Mouse (Mus musculus) embryonic facial prominence, embryonic 13.5 days (tissue): ENCODE measurements at regions not wholly inside any gene's neighbourhood (a gene's known extent, or its start where the extent isn't known, plus 50 kb on each side); places are given as distances from the start of the nearest gene placed in this dataset.

Source experiments
- ATAC-seq: fragments of 200-750 bp; cut with Nextera tagmentation; 2 replicates; pipeline ENCODE4 v1.8.0; 2017; ENCODE audit warnings: low read depth; ENCODE audit not compliant: insufficient number of reproducible peaks, insufficient read depth, low FRiP score, low TSS enrichment
- H3K27ac ChIP-seq: fragments of 300-500 bp; sonication (generic); 2 replicates; pipeline ENCODE4 v1.5.1; 2015; ENCODE audit warnings: moderate library complexity, mild to moderate bottlenecking, inconsistent platforms
- H3K27me3 ChIP-seq: fragments of 300-500 bp; sonication (generic); 2 replicates; pipeline ENCODE4 v1.6.1; 2015; ENCODE audit warnings: mild to moderate bottlenecking, inconsistent platforms
- H3K36me3 ChIP-seq: fragments of 300-500 bp; sonication (generic); 2 replicates; pipeline ENCODE4 v1.6.1; 2015; ENCODE audit warnings: mild to moderate bottlenecking, inconsistent platforms
- H3K4me1 ChIP-seq: fragments of 300-500 bp; sonication (generic); 2 replicates; pipeline ENCODE4 v1.6.1; 2015; ENCODE audit warnings: inconsistent platforms
- H3K4me2 ChIP-seq: fragments of 300-500 bp; sonication (generic); 2 replicates; pipeline ENCODE4 v1.6.1; 2015; ENCODE audit warnings: moderate library complexity, mild to moderate bottlenecking, inconsistent platforms
- H3K4me3 ChIP-seq: fragments of 300-500 bp; sonication (generic); 2 replicates; pipeline ENCODE4 v1.5.1; 2015; ENCODE audit warnings: mild to moderate bottlenecking, inconsistent platforms
- H3K9ac ChIP-seq: fragments of 300-500 bp; sonication (generic); 2 replicates; pipeline ENCODE4 v1.6.1; 2015; ENCODE audit warnings: mild to moderate bottlenecking, inconsistent platforms
- H3K9me3 ChIP-seq: fragments of 300-500 bp; sonication (generic); 2 replicates; pipeline ENCODE4 v1.6.1; 2016; ENCODE audit warnings: inconsistent platforms
- WGBS: fragments of 180-500 bp; shearing (Covaris S2); methylation state at CpG from one replicate; pipeline ENCODE4 v1.1.7; 2015; ENCODE audit warnings: mixed read lengths; 5-methylcytosine and 5-hydroxymethylcytosine counted together

DNA sequence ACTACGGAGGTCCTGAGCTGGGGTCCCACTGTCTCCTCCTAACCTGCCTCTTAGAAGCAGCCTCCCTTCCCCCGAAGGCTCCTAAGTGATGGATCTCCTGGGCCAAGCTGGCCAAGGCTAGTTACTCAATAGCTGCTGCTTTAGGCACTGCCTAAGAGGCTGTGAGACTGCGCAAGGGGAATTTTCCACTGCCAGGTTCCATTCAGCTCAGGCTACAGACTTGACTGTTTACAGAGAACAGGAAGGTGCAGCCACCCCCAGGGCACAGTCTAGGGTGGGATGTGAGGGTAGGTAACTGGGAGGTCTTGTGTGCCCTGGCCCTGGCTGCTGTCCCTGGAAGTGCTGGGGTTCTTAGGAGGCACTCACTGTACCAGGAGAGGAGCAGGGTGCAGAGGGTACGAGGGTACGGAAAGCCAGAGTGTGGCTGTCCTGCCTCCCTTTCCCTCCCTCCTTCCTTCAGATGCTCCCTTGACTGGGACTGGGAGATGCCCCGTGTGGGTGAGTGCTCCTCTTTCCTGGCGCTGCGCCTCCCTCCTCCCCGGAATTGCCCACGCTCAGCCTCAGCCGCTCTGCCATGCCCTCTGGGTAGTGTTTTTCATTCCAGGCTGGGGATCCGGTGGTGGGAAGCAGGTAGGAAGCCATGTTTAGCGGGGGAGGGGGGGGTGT lies 616.4 kb upstream of the Adam5 start:
- peak; percentile 84 for ATAC-seq
- H3K27ac ChIP-seq = peak overlapping the region; percentile 89
- no peaks in the 10 kb centered on the region for H3K27me3 ChIP-seq
- peak overlapping the region; percentile 49; the same call in 1 of the 2 replicates for H3K9ac ChIP-seq
- WGBS = 13% methylated on average over 13 of the region's 13 CpGs
- H3K4me2 ChIP-seq = peak overlapping the region; percentile 54
- peaks cover 19% of the 10 kb centered on the region for H3K4me1 ChIP-seq
- H3K4me3 ChIP-seq = peak overlapping the region; percentile 16; the same call in 1 of the 2 replicates
- H3K9me3 ChIP-seq = no peaks in the 10 kb centered on the region
- no peaks in the 10 kb centered on the region for H3K36me3 ChIP-seq

DNA sequence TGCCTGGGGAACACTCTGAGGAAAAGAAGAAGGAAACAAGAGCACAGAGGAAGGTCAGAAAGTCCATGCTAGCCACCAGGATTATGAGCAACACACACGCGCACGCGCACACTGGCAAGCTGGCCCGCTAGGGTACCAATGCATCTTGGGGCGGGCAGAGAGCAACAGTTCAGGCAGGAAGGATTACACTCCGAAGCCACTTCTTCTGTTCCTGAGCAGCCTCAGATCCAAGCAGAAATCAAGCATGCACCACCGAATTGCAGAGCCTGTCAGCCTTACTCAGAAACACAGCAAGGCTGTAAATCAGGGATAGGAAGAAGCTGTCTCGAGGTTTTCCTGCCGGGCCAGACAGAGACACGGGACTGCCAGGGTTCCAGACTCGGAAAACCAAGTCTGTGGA lies 615.8 kb upstream of the Adam5 start:
- H3K9ac ChIP-seq = no peak overlapping the region; the same call in 1 of the 2 replicates
- peak overlapping the region; percentile 54 for H3K4me2 ChIP-seq
- no peaks in the 10 kb centered on the region for H3K36me3 ChIP-seq
- 53% methylated on average over 12 of the region's 12 CpGs for WGBS
- no peak overlapping the region for H3K4me3 ChIP-seq
- no peak for ATAC-seq
- H3K4me1 ChIP-seq = peaks cover 19% of the 10 kb centered on the region
- peak overlapping the region; percentile 89 for H3K27ac ChIP-seq
- no peaks in the 10 kb centered on the region for H3K9me3 ChIP-seq
- H3K27me3 ChIP-seq = no peaks in the 10 kb centered on the region

DNA sequence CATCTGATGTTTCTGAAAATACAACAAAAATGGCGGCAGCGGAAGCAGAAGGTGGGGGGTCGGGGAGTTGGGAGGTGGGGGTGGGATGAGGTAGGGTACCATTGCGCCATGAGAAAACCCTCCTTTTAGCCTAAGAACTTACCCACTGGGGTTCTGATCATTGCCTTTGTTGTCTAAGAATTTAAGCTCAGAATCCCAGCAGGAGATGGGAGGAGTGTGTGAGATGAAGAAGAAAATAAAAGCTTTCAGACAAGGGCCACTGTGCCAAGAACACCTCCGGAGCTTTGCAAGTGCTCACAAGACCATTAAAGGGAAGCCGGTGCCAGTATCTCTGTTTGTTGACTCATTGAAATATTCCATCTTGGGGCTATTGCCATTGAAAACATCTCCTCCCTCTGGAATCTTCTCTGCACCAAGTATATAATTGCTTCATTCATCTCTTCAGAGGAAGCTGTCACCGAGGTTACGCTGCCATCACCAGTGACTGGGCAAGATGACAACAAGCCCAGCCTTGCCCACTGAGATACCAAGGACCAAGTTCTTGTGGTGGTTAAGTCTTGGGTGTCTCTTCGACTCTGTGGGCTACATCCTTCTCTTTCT lies 614.0 kb upstream of the Adam5 start:
- Histone ChIP-seq H3K36me3 (no peaks in the 10 kb centered on the region), H3K27ac (no peak overlapping the region), H3K27me3 (no peaks in the 10 kb centered on the region), H3K4me3 (no peak overlapping the region), H3K9me3 (no peaks in the 10 kb centered on the region), H3K9ac (no peak overlapping the region), H3K4me1 (peaks cover 19% of the 10 kb centered on the region), H3K4me2 (no peak overlapping the region)
- ATAC-seq = no peak
- 76% methylated on average over 9 of the region's 9 CpGs for WGBS

DNA sequence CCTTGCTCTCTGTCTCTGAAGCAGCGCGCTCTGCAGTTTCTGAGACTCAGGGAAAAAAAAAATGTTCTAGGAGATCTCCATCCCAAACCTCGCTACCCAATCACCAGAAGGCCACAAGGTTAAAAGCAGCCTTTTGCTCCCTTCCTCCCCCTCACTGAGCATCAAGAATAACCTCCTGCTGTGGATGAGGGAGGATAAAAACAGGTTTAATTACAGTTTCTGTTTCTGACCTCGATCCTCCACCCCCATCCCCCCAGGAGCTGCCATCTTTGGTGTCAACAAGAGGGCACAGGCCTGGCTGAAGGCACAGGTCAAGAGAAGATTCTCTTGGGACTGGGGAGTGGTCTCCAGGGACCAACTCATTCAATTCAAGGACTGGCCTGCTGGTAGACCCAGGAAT lies 613.0 kb upstream of the Adam5 start:
- ATAC-seq = no peak
- H3K36me3 ChIP-seq = no peaks in the 10 kb centered on the region
- WGBS = 38% methylated on average over 4 of the region's 4 CpGs
- H3K4me3 ChIP-seq = no peak overlapping the region
- H3K9ac ChIP-seq = no peak overlapping the region
- no peak overlapping the region for H3K27ac ChIP-seq
- H3K4me1 ChIP-seq = peaks cover 19% of the 10 kb centered on the region
- H3K4me2 ChIP-seq = no peak overlapping the region
- no peaks in the 10 kb centered on the region for H3K27me3 ChIP-seq
- H3K9me3 ChIP-seq = no peaks in the 10 kb centered on the region

DNA sequence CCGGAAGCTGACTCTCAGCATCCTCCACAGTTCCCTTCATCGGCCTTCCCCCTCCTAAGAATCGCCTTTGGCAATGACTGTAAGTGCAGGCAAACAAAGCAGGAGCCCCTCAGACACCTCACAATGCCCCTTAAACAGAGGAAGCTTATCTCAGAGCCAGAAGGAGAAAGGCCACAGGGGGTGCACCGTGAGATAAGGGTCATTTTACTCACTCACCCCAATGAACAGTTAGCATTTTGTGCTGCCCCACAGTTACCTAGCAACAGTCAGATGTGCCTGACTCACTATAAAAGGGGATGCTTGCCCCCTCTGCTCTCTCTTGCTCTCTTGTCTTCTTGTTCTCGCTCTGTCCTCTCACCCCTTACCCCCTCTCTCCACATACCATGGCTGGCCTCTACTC lies 606.4 kb upstream of the Adam5 start:
- no peak for ATAC-seq
- Histone ChIP-seq H3K9ac (no peak overlapping the region), H3K36me3 (no peaks in the 10 kb centered on the region), H3K4me2 (no peak overlapping the region), H3K4me3 (no peak overlapping the region), H3K4me1 (peaks cover 3% of the 10 kb centered on the region; the same call in 1 of the 2 replicates), H3K27ac (no peak overlapping the region), H3K9me3 (peaks cover 8% of the 10 kb centered on the region), H3K27me3 (no peaks in the 10 kb centered on the region)
- WGBS = 27% methylated on average over 5 of the region's 5 CpGs

DNA sequence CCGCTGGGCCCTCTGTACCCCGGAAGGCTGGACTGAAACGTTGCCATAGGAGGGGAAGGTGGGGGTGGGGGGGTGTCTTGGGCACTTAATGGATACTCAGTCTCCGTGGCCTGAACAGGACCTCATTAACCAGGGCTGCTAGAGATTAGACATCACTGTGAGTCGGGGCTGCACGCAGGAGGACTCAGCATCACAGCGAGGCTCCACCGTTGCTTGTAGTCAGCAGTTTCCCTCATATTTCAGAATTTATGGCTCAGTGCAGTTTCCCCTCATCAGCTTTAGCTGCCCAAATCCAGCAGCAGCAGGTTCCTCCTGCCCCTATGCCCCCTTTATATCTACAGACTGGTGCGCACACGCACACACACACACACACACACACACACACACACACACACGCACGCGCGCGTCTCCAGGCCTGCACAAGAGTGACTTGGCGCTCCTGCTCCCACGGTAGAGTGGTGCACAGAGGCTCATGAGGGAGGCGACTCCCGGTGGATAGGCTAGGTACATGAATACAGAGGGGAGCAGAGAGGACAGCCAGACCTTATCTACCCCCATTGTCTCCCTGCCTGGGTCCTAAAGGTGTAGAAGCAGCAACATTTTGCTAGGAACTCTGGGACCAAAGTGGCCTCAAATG lies 605.8 kb upstream of the Adam5 start:
- no peak; the same call in 1 of the 2 replicates for ATAC-seq
- 63% methylated on average over 19 of the region's 19 CpGs for WGBS

DNA sequence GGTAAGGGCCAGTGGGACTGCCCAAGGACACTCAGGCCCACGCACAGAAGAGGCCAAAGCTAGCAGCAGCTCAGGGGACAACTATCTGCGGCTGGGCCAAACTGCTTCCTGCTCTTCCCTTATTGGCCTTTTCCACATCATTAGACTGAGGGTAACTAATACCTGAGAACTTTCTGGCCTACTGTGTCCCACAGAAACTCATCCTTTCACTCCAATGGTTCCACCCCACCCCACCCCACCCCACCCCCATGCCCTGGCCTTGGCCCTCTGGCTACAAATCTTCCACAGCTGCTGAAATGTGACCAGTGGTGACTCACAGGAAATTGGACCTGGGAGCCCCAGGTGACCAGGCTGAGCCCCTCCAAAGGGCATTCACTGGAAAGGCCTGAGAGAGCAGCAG lies 604.6 kb upstream of the Adam5 start:
- Histone ChIP-seq H3K9me3 (peaks cover 8% of the 10 kb centered on the region), H3K27ac (no peak overlapping the region), H3K27me3 (no peaks in the 10 kb centered on the region), H3K4me2 (no peak overlapping the region), H3K36me3 (no peaks in the 10 kb centered on the region), H3K4me3 (no peak overlapping the region), H3K4me1 (peaks cover 3% of the 10 kb centered on the region; the same call in 1 of the 2 replicates), H3K9ac (no peak overlapping the region)
- no peak for ATAC-seq
- WGBS = 61% methylated on average over 2 of the region's 2 CpGs

More for the DNA sequence above, 605.8 kb upstream of the Adam5 start:
- Histone ChIP-seq H3K4me2 (no peak overlapping the region), H3K4me3 (no peak overlapping the region), H3K27ac (no peak overlapping the region), H3K27me3 (no peaks in the 10 kb centered on the region), H3K9ac (no peak overlapping the region), H3K4me1 (peaks cover 3% of the 10 kb centered on the region; the same call in 1 of the 2 replicates), H3K36me3 (no peaks in the 10 kb centered on the region), H3K9me3 (peaks cover 8% of the 10 kb centered on the region)

DNA sequence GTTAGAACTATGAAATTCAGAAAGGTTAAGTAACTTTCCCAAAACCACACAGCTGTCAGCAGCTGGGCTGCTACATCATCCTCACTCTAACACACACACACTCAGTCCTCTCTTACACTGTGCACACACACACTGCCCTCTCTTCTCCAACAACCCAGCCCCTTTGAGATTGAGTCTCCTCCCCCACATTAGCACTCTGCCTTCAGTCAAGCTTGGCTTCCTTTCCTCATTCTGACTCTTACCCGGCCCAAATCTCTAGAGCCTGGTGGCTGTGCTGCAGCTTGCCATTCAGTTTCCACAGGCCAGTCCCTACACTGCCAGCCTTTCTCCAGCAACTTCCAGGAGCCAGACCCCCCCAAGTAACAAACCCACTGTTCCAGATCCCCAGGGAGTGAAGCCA lies 602.0 kb upstream of the Adam5 start:
- ATAC-seq = no peak
- no peaks in the 10 kb centered on the region for H3K36me3 ChIP-seq
- WGBS = 46% methylated on average over 1 of the region's 1 CpGs

DNA sequence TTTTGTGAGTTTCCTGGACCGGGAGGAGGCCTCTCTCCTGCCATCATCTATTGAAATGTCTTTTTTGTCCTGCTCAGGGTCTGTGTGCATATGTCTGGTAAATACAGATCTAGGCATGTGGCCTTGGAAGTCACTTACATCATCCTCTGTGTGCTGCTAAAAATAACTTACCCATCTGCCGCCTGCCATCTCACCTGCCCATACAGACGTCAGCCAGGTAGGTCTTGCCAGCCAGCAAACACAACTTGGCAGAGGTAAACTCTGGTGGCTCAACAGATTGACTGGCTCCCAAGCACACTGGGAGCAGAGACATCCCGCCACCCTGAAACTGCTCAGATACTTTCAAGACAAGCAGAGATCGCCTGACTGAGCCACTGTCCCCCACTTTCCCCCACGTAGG lies 597.3 kb upstream of the Adam5 start:
- no peak for ATAC-seq
- Histone ChIP-seq H3K4me2 (no peak overlapping the region), H3K9me3 (no peaks in the 10 kb centered on the region), H3K27me3 (no peaks in the 10 kb centered on the region), H3K36me3 (no peaks in the 10 kb centered on the region), H3K4me3 (no peak overlapping the region), H3K4me1 (no peaks in the 10 kb centered on the region), H3K27ac (no peak overlapping the region), H3K9ac (no peak overlapping the region)
- WGBS = 86% methylated on average over 6 of the region's 6 CpGs

More for the DNA sequence above, 602.0 kb upstream of the Adam5 start:
- no peak overlapping the region for H3K27ac ChIP-seq
- H3K4me2 ChIP-seq = no peak overlapping the region
- H3K9ac ChIP-seq = no peak overlapping the region
- peaks cover 3% of the 10 kb centered on the region; the same call in 1 of the 2 replicates for H3K4me1 ChIP-seq
- H3K9me3 ChIP-seq = no peaks in the 10 kb centered on the region
- no peak overlapping the region for H3K4me3 ChIP-seq
- no peaks in the 10 kb centered on the region for H3K27me3 ChIP-seq

DNA sequence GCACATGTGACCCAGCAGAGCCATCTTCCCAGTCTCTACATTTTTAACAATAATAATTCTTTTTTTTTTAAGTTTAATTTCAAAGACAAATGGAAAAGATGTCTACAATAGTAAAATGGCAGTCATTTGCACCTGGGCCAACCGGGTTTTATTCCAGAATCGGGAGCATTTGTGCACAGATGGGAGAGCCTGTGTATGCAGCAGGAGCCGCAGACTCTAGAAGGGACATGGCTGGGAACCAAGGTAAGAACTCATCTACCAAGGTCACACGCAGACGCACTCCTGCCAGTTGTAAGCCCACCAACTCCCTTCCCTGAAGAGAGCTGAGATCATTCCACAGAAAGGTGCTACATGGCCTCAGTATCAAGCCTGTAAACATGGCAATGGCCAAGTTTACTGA lies 586.4 kb upstream of the Adam5 start:
- Histone ChIP-seq H3K36me3 (no peaks in the 10 kb centered on the region), H3K4me3 (no peak overlapping the region), H3K9me3 (0 out of 2 replicates have a peak, but pooled peaks cover 3% of the 10 kb centered on the region), H3K4me2 (no peak overlapping the region), H3K4me1 (no peaks in the 10 kb centered on the region), H3K9ac (no peak overlapping the region), H3K27me3 (no peaks in the 10 kb centered on the region), H3K27ac (no peak overlapping the region)
- ATAC-seq = no peak
- WGBS = 94% methylated on average over 5 of the region's 5 CpGs

DNA sequence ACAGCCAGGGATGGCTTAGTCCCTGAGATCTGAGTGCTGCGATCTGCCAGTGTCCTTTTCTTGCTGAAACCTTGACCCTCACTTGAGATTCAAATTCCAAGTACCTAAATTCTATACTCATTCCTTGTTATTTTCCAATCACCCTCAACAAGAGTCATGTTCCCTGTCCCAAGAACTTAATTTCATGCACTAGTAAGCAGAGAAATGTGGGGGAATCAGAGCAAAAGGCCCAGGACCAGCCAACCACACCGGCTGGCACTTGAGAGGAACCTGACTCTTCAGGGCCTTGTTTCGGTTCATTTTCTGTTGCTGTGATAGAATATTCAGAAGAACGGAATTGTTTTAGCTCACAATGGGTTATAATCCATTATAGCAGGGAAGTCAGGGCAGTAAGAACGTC lies 583.7 kb upstream of the Adam5 start:
- no peak for ATAC-seq
- Histone ChIP-seq H3K27ac (no peak overlapping the region), H3K4me3 (no peak overlapping the region), H3K36me3 (no peaks in the 10 kb centered on the region), H3K27me3 (no peaks in the 10 kb centered on the region), H3K9me3 (0 out of 2 replicates have a peak, but pooled peaks cover 3% of the 10 kb centered on the region), H3K4me2 (no peak overlapping the region), H3K9ac (no peak overlapping the region), H3K4me1 (no peaks in the 10 kb centered on the region)
- WGBS = 89% methylated on average over 5 of the region's 5 CpGs

DNA sequence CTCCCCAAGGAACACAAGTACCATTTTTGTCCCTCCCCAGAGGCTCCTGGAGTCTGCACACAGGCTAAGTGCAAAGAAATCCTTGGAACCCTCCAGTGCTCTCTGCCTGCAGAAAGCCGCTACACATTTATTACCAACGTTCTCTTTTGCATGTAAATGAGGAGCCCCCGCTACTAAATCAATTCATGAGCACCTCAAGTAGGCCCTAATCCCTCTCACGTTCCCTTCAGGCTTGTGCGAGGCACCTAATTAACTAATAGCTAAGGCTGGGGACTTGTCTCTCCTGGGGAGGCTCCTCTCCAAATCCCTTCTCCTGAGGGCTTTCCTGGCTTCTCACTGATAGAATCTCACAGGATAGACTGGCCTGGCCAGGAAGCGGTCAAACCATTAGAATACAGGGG lies 568.6 kb upstream of the Adam5 start:
- Histone ChIP-seq H3K4me2 (no peak overlapping the region), H3K4me3 (no peak overlapping the region), H3K4me1 (peaks cover 11% of the 10 kb centered on the region), H3K27ac (no peak overlapping the region), H3K9me3 (no peaks in the 10 kb centered on the region), H3K9ac (no peak overlapping the region), H3K36me3 (no peaks in the 10 kb centered on the region), H3K27me3 (no peaks in the 10 kb centered on the region)
- no peak for ATAC-seq
- WGBS = 18% methylated on average over 6 of the region's 6 CpGs
